Mouse (Mus musculus) heart, postnatal 0 days (tissue): Measurements from ENCODE around the gene Hus1b.

Experiments
- CTCF ChIP-seq: IDR thresholded peaks from 2 replicates; pipeline ENCODE4 v1.5.1; 2016; ENCODE audit warnings: antibody characterized with exemption, control low read depth, low read depth
- EP300 ChIP-seq: IDR thresholded peaks from 2 replicates; pipeline ENCODE4 v1.6.1; 2016; ENCODE audit warnings: antibody characterized with exemption, low read depth

GRCm38 (mm10) chr13:30973501-30974246, 26.1 kb upstream of the Hus1b start, which contains the start of the genes Exoc2 and Gm5447:
- TF ChIP-seq CTCF (no peak), EP300 (no peak)
